Mouse (Mus musculus): ENCODE data around the gene Abcd3. TPM values are rescaled to one million over a fixed set of nuclear protein-coding genes. Genes with fewer than 3 reads are reported as not detected.
A peak's percentile ranks its signal among the peaks of the same experiment; 100 is the strongest.

The Abcd3 gene
- total and polyA plus RNA-seq, 2 experiments from 2014 or later: 53.5 to 85.9 TPM

DNA sequence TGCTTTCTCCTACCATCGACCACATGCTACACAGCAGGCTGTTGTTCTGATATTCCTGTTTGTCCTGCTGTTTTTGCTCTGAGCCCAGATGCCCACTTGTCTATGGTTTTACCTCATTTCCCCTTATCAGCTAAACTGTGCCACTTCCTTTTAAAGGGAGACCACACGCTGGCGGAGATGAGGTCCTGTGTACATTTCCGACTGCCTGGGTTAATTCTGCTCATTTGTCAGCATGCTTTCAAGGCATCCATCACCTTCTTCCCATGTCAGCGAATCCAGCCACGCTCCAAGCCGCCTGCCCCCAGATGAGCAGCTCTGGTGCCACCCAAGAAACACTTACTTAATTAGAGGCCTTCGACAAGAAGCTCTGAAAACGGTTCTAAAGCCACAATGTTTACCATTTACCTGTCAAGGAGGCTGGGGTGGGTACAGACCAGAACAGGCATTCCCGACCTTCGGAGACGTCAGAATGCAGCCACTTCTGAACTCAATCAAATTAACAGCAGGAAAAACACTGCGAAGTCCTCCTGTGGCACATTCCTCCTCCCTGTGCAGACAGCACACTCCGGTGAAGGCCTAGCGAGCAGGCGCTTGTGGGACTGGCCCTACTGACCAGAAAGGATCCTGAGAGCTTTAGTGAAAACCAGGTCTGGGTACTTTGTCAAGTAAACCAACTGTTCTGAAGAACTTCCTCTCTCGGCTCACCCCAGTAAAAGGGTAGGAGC lies 75.5 kb downstream of the Abcd3 start:
- H3K27ac ChIP-seq: no peak overlapping the region
- H3K9ac ChIP-seq (replicated peaks; ENCODE audit: low read length): no peak overlapping the region
- no peak overlapping the region for H3K4me2 ChIP-seq (ENCODE audit: low read depth, low read length)
- no peaks in the 10 kb centered on the region for H3K27me3 ChIP-seq (ENCODE audit: insufficient read depth, low read length)
- no peak overlapping the region for H3K4me3 ChIP-seq (ENCODE audit: low read length)
- ATAC-seq (no peak), DNase-seq (ENCODE audit: low spot score) (no peak)
- 70% methylated on average over 17 of the region's 17 CpGs for WGBS
- TF ChIP-seq CTCF (IDR thresholded peaks at IDR 0.05; ENCODE audit: low read depth): no peak
- H3K4me1 ChIP-seq (ENCODE audit: insufficient read depth, low read length): no peaks in the 10 kb centered on the region
- no peaks in the 10 kb centered on the region for H3K9me3 ChIP-seq (ENCODE audit: low read length)
- no peaks in the 10 kb centered on the region for H3K36me3 ChIP-seq (ENCODE audit: insufficient read depth, low read length)

- 84% methylated on average over 9 of the region's 9 CpGs for WGBS
- Histone ChIP-seq H3K4me2 (ENCODE audit: low read depth, low read length) (no peak overlapping the region), H3K27me3 (ENCODE audit: insufficient read depth, low read length) (no peaks in the 10 kb centered on the region), H3K27ac (no peak overlapping the region), H3K4me1 (ENCODE audit: insufficient read depth, low read length) (no peaks in the 10 kb centered on the region), H3K4me3 (ENCODE audit: low read length) (no peak overlapping the region), H3K9me3 (ENCODE audit: low read length) (no peaks in the 10 kb centered on the region), H3K9ac (replicated peaks; ENCODE audit: low read length) (no peak overlapping the region), H3K36me3 (ENCODE audit: insufficient read depth, low read length) (no peaks in the 10 kb centered on the region; the same call in 1 of the 2 replicates)
- ATAC-seq: no peak
- no peak for TF ChIP-seq CTCF (IDR thresholded peaks at IDR 0.05; ENCODE audit: low read depth)
- DNase-seq (ENCODE audit: low spot score): no peak
Observed at GRCm38 (mm10) chr3:121738742-121739342, 76.3 kb downstream of the Abcd3 start.

DNA sequence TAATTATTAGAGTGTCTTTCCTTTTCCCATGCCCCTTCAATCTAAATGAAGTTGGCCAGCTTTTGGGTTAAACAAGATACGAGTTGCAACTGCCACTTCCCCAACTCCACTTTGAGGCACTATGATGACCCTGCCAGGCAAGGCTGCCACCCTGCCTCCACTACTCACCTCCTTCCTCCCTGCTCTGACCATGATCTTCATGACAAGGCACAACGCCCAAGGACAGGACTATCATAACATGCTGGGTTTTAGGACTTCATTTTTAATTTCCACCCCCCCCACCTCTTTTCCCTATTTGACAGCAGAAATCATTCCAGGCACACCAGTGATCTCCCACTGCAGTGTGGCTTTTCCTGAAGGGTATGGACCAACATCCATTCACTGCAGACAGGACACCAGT lies 77.2 kb downstream of the Abcd3 start:
- Histone ChIP-seq H3K9ac (replicated peaks; ENCODE audit: low read length) (no peak overlapping the region), H3K4me1 (ENCODE audit: insufficient read depth, low read length) (no peaks in the 10 kb centered on the region), H3K9me3 (ENCODE audit: low read length) (no peaks in the 10 kb centered on the region), H3K4me3 (ENCODE audit: low read length) (no peak overlapping the region), H3K27me3 (ENCODE audit: insufficient read depth, low read length) (no peaks in the 10 kb centered on the region), H3K36me3 (ENCODE audit: insufficient read depth, low read length) (no peaks in the 10 kb centered on the region; the same call in 1 of the 2 replicates), H3K27ac (no peak overlapping the region), H3K4me2 (ENCODE audit: low read depth, low read length) (no peak overlapping the region)
- no peak for DNase-seq (ENCODE audit: low spot score)
- ATAC-seq: no peak
- WGBS: 75% methylated on average over 2 of the region's 2 CpGs
- TF ChIP-seq CTCF (IDR thresholded peaks at IDR 0.05; ENCODE audit: low read depth): no peak

DNA sequence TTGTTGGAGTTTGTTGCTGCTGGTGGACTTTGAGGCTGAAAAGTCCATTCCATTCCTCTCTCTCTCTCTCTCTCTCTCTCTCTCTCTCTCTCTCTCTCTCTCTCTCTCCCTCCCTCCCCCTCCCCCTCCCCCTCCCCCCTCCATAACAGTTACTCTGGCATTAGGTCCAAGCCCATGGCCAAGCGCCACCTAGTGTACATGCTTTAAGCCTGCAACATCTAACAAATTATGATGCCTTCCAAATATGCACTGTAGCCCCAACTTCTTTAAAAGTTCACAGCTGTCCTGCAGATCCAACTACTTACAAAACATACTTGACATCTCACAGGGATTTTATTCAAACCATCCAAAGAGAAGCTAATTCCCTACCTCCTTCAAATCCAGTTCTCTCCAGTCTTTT lies 77.6 kb downstream of the Abcd3 start:
- DNase-seq (ENCODE audit: low spot score): peak; percentile 57
- H3K36me3 ChIP-seq (ENCODE audit: insufficient read depth, low read length): no peaks in the 10 kb centered on the region; the same call in 1 of the 2 replicates
- no peak overlapping the region for H3K9ac ChIP-seq (replicated peaks; ENCODE audit: low read length)
- no peak overlapping the region for H3K27ac ChIP-seq
- TF ChIP-seq CTCF (IDR thresholded peaks at IDR 0.05; ENCODE audit: low read depth): peak; percentile 69
- no peak overlapping the region for H3K4me2 ChIP-seq (ENCODE audit: low read depth, low read length)
- H3K4me1 ChIP-seq (ENCODE audit: insufficient read depth, low read length): no peaks in the 10 kb centered on the region
- H3K27me3 ChIP-seq (ENCODE audit: insufficient read depth, low read length): no peaks in the 10 kb centered on the region
- H3K4me3 ChIP-seq (ENCODE audit: low read length): no peak overlapping the region
- no peaks in the 10 kb centered on the region for H3K9me3 ChIP-seq (ENCODE audit: low read length)
- 33% methylated on average over 1 of the region's 1 CpGs for WGBS
- ATAC-seq: no peak

DNA sequence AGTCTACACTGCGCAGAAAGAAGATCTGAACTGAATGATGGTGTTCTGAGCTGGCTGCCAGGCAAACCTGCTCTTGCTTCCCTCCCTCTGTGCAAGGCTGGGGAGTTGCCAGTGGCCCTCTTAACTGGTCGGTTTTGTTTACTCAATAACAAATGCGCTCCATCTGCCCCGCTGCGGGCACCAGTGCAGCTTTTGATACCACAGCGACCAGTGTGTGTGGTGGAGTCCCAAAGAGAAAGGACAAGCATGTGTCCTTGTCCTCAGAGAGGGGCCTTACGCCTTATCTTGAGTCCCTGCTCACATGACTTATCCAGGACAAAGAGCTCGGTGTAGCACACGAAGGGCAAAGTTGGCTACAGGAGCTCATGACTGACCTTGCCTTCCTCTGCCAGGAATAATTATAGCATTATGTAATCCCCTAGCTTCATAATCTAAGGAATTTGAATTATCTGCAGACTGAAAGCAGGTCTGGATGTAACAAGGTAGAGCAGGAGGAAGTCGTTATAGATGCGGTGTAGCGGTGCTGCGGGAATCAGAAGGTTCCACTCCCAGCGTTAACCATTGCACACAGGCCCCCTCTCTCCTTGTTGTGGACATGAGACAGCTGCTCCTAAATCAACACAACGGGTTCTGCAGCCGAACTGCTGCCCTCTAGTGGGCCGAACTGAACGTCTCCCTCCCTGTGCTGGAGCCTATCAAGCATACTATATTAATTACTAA lies 78.9 kb downstream of the Abcd3 start:
- Histone ChIP-seq H3K4me2 (ENCODE audit: low read depth, low read length) (no peak overlapping the region; the same call in 1 of the 2 replicates), H3K27ac (peak overlapping the region; percentile 46), H3K9me3 (ENCODE audit: low read length) (no peaks in the 10 kb centered on the region), H3K9ac (replicated peaks; ENCODE audit: low read length) (no peak overlapping the region), H3K4me1 (ENCODE audit: insufficient read depth, low read length) (no peaks in the 10 kb centered on the region), H3K4me3 (ENCODE audit: low read length) (no peak overlapping the region), H3K27me3 (ENCODE audit: insufficient read depth, low read length) (no peaks in the 10 kb centered on the region), H3K36me3 (ENCODE audit: insufficient read depth, low read length) (peaks cover 12% of the 10 kb centered on the region; the same call in 1 of the 2 replicates)
- ATAC-seq (peak; percentile 91), DNase-seq (ENCODE audit: low spot score) (peak; percentile 90)
- peak; percentile 90 for TF ChIP-seq CTCF (IDR thresholded peaks at IDR 0.05; ENCODE audit: low read depth)
- 16% methylated on average over 18 of the region's 18 CpGs for WGBS

- Histone ChIP-seq H3K27ac (peak overlapping the region; percentile 46), H3K9me3 (ENCODE audit: low read length) (no peaks in the 10 kb centered on the region)
Observed at GRCm38 (mm10) chr3:121735542-121735941, 79.6 kb downstream of the Abcd3 start.

More at GRCm38 (mm10) chr3:121735542-121735941, 79.6 kb downstream of the Abcd3 start:
- Histone ChIP-seq H3K4me2 (ENCODE audit: low read depth, low read length) (no peak overlapping the region), H3K36me3 (ENCODE audit: insufficient read depth, low read length) (peaks cover 14% of the 10 kb centered on the region; the same call in 1 of the 2 replicates), H3K9ac (replicated peaks; ENCODE audit: low read length) (no peak overlapping the region), H3K27me3 (ENCODE audit: insufficient read depth, low read length) (no peaks in the 10 kb centered on the region), H3K4me3 (ENCODE audit: low read length) (no peak overlapping the region), H3K4me1 (ENCODE audit: insufficient read depth, low read length) (no peaks in the 10 kb centered on the region)
- no peak for DNase-seq (ENCODE audit: low spot score)
- TF ChIP-seq CTCF (IDR thresholded peaks at IDR 0.05; ENCODE audit: low read depth): no peak
- 70% methylated on average over 7 of the region's 7 CpGs for WGBS
- no peak for ATAC-seq
